Mouse (Mus musculus) gonadal fat pad, adult 2 months (tissue): ENCODE results near the gene Olfr464. TPM values are rescaled to one million over a fixed set of nuclear protein-coding genes. Genes with fewer than 3 reads are reported as not detected.
"Not testable (repeated sequence)": the region's sequence is repeated elsewhere in the genome, so short reads cannot be mapped to it uniquely, and the experiment has no call there.

Experiments used
- DNase-seq: peaks from one replicate; pipeline ENCODE4 v3.0.0-alpha.2; 2012; ENCODE audit warnings: low read depth
- polyA plus RNA-seq: library from polyadenylated mRNA; depleted of rRNA; stranded (reverse); fragments of >200 nt; gene quantifications from 2 replicates; pipeline ENCODE4 v1.2.3, GENCODE M21; 2012; rRNA removed

Gene Olfr464
- polyA plus RNA-seq, 1 experiment: not detected

DNA sequence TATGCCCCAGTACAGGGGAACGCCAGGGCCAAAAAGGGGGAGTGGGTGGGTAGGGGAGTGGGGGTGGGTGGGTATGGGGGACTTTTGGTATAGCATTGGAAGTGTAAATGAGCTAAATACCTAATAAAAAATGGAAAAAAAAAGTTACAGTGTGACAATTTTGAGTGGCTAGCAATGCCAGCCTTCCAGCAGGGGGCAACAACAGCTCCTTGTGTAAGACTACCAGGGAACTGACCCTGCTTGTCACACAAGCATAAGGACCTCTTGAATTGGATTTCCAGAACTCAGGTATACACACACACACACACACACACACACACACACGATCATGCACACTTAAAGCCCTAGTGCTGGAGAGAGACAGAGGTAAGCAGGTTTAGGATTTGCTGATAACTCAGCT is 53.9 kb downstream of the Olfr464 start:
- not testable (repeated sequence) for DNase-seq

Other genes starting within 250 kb of the Olfr464 start
- 83.7 and 91.5 TPM in 2 replicates for gene Supt4a, start 183.4 kb downstream of the Olfr464 start, polyA plus RNA-seq
- gene Tspoap1, start 160.4 kb downstream of the Olfr464 start, polyA plus RNA-seq: 2.7 and 3.7 TPM in 2 replicates
- gene Mpo, start 127.4 kb downstream of the Olfr464 start, polyA plus RNA-seq: 0.14 TPM in 1 of 2 replicates, not detected in the other
- 0.32 and 0.47 TPM in 2 replicates for gene Lpo, start 92.7 kb downstream of the Olfr464 start, polyA plus RNA-seq
- 20.8 and 22.2 TPM in 2 replicates for gene Mks1, start 67.8 kb downstream of the Olfr464 start, polyA plus RNA-seq
- gene Epx, start 45.4 kb downstream of the Olfr464 start, polyA plus RNA-seq: 0.07 TPM in 1 of 2 replicates, not detected in the other
- not detected in 2 replicates for gene Olfr462, start 28.7 kb downstream of the Olfr464 start, polyA plus RNA-seq
- gene Olfr463, start 23.6 kb downstream of the Olfr464 start, polyA plus RNA-seq: not detected in 2 replicates
- gene Dynll2, start 66.6 kb upstream of the Olfr464 start, polyA plus RNA-seq: 101 and 125 TPM in 2 replicates
- 96.0 and 122 TPM in 2 replicates for gene Srsf1, start 126.4 kb upstream of the Olfr464 start, polyA plus RNA-seq
- 19.6 and 24.4 TPM in 2 replicates for gene Vezf1, start 147.3 kb upstream of the Olfr464 start, polyA plus RNA-seq
- gene Cuedc1, start 177.1 kb upstream of the Olfr464 start, polyA plus RNA-seq: 51.2 and 52.3 TPM in 2 replicates